Mouse (Mus musculus) kidney, adult 2 months (tissue): ENCODE results near the gene Amer3. TPM values are rescaled to one million over a fixed set of nuclear protein-coding genes. Genes with fewer than 3 reads are reported as not detected.

Experiments used
- DNase-seq: peaks from one replicate; pipeline ENCODE4 v3.0.0; 2021
- H3K27ac ChIP-seq: fragments of 200-500 bp; 2 replicates; pipeline ENCODE4 v1.5.1; 2012; ENCODE audit warnings: low read depth, low read length, control low read depth, inconsistent platforms; ENCODE audit not compliant: insufficient read depth
- H3K27me3 ChIP-seq: fragments of 200-500 bp; replicated peaks from 2 replicates; pipeline ENCODE4 v1.6.1; 2012; ENCODE audit warnings: mild to moderate bottlenecking, moderate library complexity, low read length, inconsistent platforms; ENCODE audit not compliant: control insufficient read depth, insufficient read depth
- H3K36me3 ChIP-seq: fragments of 200-500 bp; 2 replicates; pipeline ENCODE4 v1.6.1; 2012; ENCODE audit warnings: mild to moderate bottlenecking, moderate library complexity, low read length, inconsistent platforms; ENCODE audit not compliant: control insufficient read depth, insufficient read depth
- H3K4me1 ChIP-seq: fragments of 200-500 bp; 2 replicates; pipeline ENCODE4 v1.6.1; 2011; ENCODE audit warnings: low read length; ENCODE audit not compliant: control insufficient read depth, insufficient read depth
- H3K4me3 ChIP-seq: fragments of 200-500 bp; 2 replicates; pipeline ENCODE4 v1.5.1; 2011; ENCODE audit warnings: mild to moderate bottlenecking, low read depth, low read length, control low read depth; ENCODE audit not compliant: insufficient read depth
- CTCF ChIP-seq: fragments of 200-500 bp; conservative IDR thresholded peaks from 2 replicates; pipeline ENCODE4 v1.5.1; 2011; ENCODE audit warnings: low read depth, mild to moderate bottlenecking, control low read depth, low read length, moderate library complexity, mixed read lengths; ENCODE audit not compliant: insufficient read depth, insufficient read length
- POLR2A ChIP-seq: fragments of 200-500 bp; IDR thresholded peaks from one replicate; pipeline ENCODE4 v1.6.1; 2011; ENCODE audit warnings: low read depth, low read length, control low read depth
- WGBS: fragments of 180-500 bp; shearing (Covaris S2); methylation state at CpG from one replicate; pipeline ENCODE4 v1.1.7; 2018; 5-methylcytosine and 5-hydroxymethylcytosine counted together
- polyA plus RNA-seq: library from polyadenylated mRNA; depleted of rRNA; stranded (reverse); fragments of >200 nt; gene quantifications from 2 replicates; pipeline ENCODE4 v1.2.3, GENCODE M21; 2012

Amer3 gene
- polyA plus RNA-seq, 1 experiment: 0.02 TPM

DNA sequence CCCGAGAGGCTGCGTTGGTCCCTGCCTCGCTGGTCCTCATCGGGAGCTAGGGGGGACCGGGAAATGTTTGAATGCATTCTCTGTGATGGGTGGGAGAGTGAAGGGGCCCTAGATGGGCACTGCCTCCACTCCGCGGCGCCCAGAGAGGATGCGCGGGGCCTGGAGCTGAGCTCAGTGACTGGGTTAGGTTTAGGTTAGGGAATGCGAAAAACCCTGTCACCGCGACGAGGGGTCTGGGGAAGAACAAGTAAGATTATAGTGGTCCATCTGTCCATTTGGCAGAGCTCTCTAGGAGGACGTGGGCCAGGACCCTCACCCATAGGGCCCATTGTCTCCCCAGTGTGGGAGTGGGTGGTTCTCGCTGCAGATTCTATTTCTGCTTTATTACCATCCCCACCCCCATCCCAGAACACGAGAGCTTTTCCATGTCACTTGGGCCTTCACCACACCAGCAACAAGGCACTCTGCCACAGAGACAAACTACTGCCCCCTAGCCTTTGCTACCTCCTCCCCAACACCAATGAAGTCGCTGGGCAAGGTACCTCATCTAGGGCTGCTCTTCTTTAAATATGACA is 412 bp downstream of the Amer3 start:
- no peak overlapping the region for H3K4me3 ChIP-seq
- TF ChIP-seq CTCF (no peak), POLR2A (no peak)
- H3K36me3 ChIP-seq: no peaks in the 10 kb centered on the region
- WGBS: 3% methylated on average over 18 of the region's 18 CpGs
- H3K4me1 ChIP-seq: no peaks in the 10 kb centered on the region
- DNase-seq: no peak
- H3K27ac ChIP-seq: no peak overlapping the region
- H3K27me3 ChIP-seq: no peaks in the 10 kb centered on the region; the same call in 1 of the 2 replicates

DNA sequence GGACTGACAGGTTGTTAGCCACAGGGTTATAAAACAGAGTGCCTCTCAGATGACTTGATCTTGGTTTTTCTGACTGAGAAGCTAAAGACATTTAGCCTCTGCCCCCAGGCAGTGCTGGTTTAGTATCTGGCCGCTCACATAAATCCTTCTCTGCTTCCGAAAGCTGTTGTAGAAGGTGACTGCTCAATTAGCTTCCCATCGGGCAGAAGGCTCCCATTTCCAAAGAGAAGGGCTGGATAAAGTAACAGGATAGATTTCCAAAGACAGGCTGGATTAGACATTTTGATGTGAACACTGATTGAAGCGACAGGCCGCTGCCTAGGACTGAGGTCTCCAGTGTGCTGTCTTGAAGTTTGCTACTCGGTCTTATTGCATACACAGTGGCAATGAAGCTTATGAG is 2.8 kb downstream of the Amer3 start:
- no peaks in the 10 kb centered on the region; the same call in 1 of the 2 replicates for H3K27me3 ChIP-seq
- H3K4me3 ChIP-seq: no peak overlapping the region
- no peaks in the 10 kb centered on the region for H3K36me3 ChIP-seq
- 25% methylated on average over 6 of the region's 6 CpGs for WGBS
- DNase-seq: no peak
- no peak overlapping the region for H3K27ac ChIP-seq
- TF ChIP-seq CTCF (no peak), POLR2A (no peak)
- H3K4me1 ChIP-seq: no peaks in the 10 kb centered on the region

DNA sequence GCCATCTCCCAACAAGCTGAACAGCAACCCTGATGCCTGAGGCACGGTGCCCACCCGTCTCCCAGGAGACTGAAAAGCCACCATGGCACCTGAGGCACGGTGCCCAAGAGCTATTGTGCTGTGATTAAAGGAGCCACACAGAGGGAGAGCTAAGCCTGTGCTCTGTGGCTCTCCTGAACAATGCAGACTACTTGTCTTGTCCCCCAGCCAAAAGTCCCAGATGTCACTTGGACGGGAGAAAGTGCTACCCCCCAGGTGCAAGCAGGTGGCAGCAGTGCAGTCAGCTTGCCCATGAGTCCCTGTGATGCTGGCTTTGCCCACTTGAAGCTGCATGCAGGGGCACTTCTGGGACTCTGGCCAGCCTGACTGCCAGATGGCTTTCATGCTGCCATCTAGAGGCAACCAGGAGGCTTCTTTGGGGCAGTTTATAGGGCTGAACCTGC is 4.4 kb downstream of the Amer3 start:
- no peak overlapping the region for H3K4me3 ChIP-seq
- no peak for DNase-seq
- no peaks in the 10 kb centered on the region for H3K4me1 ChIP-seq
- WGBS: 29% methylated on average over 4 of the region's 4 CpGs
- no peaks in the 10 kb centered on the region; the same call in 1 of the 2 replicates for H3K27me3 ChIP-seq
- no peaks in the 10 kb centered on the region for H3K36me3 ChIP-seq
- H3K27ac ChIP-seq: no peak overlapping the region
- TF ChIP-seq CTCF: no peak
- no peak for TF ChIP-seq POLR2A

DNA sequence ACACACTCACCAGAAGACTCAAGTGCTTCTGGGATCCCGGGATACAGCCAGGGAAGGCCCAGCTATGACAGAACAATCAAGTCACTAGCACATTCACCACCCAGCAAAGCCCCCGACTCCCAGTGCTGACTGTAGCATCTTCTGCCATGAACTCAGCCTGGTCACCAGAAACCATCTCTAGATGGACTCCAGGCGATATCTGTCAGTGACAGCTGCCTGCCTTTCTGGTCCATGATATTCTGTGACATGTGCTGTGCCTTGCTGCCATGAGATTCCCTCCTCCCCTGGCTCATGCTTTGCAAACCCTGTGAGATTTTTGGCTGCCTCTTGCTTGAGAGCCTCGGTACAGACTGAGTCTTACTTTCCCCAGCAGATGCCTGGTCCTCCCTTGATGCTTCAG is 5.3 kb downstream of the Amer3 start:
- Histone ChIP-seq H3K4me1 (no peaks in the 10 kb centered on the region), H3K27me3 (no peaks in the 10 kb centered on the region), H3K4me3 (no peak overlapping the region), H3K36me3 (no peaks in the 10 kb centered on the region), H3K27ac (no peak overlapping the region)
- 77% methylated on average over 4 of the region's 4 CpGs for WGBS
- no peak for DNase-seq
- TF ChIP-seq POLR2A (no peak), CTCF (no peak)

DNA sequence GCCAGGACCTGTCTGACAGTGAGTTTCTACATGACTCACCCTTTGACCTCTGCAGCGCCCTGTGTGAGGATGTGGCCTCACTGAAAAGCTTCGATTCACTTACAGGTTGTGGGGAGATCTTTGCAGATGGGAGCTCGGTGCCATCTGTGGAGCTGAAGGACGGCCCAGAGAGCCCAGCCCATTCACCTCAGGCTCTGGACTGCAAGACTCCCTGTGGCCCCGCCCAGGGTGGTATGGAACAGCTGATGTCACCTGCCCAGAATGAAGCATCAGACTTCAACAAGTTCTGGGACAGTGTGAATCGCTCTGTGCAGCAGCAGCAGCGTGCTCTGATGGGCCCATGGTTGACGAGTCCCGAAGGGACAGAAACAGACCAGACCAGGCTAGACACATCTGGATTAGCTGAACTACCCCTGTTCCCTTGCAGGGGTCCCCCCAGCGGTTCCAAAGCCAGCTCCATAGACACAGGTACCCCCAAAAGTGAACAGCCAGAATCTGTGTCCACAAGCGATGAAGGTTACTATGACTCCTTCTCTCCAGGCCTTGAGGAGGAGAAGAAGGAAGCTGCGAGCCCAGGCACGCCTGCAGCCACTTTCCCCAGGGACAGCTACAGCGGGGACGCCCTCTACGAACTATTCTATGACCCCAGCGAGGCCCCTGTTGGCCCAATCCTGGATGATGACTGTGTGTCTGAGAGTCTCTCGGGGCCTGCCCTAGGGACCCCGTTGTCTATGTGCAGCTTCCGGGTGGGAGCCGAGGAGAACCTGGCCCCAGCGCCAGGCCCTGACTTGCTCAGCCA is 8.0 kb downstream of the Amer3 start:
- 79% methylated on average over 22 of the region's 22 CpGs for WGBS
- Histone ChIP-seq H3K4me3 (no peak overlapping the region), H3K4me1 (no peaks in the 10 kb centered on the region), H3K27me3 (no peaks in the 10 kb centered on the region), H3K27ac (no peak overlapping the region), H3K36me3 (no peaks in the 10 kb centered on the region)
- TF ChIP-seq POLR2A (no peak), CTCF (no peak)
- DNase-seq: no peak

DNA sequence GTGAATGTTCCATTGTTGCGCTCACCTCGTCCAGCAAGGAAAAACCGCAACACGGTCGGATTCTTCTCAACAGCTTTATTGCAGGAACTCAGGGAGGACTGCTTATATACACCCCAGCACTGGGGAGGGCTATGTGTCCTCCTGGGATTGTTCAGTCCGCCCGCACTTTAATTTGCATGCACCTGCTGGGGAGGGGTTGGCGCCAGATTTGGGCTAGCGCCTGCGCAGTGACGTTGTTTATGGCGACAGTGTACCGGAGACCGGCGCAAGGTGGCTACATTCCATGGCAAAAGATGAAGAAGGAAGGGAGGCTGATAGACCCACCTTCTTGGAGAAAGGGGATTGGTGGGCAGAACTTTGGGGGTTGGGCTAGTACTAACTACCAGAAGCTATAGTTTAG is 20.5 kb downstream of the Amer3 start:
- no peaks in the 10 kb centered on the region for H3K36me3 ChIP-seq
- no peak overlapping the region for H3K27ac ChIP-seq
- DNase-seq: no peak
- H3K27me3 ChIP-seq: no peaks in the 10 kb centered on the region
- no peaks in the 10 kb centered on the region for H3K4me1 ChIP-seq
- no peak for TF ChIP-seq CTCF
- TF ChIP-seq POLR2A: no peak
- H3K4me3 ChIP-seq: no peak overlapping the region
- 77% methylated on average over 15 of the region's 15 CpGs for WGBS

DNA sequence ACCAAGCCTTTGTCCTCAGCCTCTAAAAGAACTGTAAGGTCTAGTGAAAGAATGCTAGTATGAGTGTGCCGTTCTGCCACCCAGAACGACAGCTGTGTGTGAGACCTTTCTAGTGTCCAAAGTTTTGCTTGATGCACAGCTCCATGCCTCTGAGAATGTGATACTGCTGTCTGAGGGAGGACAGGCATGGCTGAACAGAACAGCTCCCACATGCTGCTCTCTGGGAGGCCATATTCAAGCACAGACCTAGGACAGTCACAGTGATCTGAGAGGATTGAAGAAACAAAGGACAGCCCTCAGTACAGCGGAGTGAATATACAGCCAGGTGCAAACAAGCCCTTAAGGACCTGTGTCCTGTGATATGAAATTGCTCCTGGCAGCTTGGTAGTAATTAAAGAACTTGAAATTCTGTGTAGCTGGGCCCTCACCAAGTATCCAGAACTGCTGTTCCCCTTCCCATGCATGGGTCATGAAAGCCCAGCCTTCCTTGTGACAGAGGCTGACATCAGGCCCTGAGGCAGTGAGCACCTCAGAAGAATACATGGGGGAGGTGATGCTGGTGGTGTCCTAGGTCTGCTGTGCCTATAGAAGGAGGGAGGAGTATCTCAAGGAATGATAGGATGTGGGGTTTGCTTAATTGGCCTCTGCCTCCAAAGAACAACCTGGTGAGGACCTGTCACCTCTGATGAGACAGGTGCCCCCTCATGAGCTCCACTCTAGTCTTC is 22.0 kb downstream of the Amer3 start:
- Histone ChIP-seq H3K4me1 (no peaks in the 10 kb centered on the region), H3K27ac (no peak overlapping the region), H3K27me3 (no peaks in the 10 kb centered on the region), H3K4me3 (no peak overlapping the region), H3K36me3 (no peaks in the 10 kb centered on the region)
- no peak for DNase-seq
- WGBS: 36% methylated on average over 3 of the region's 3 CpGs
- no peak for TF ChIP-seq CTCF
- no peak for TF ChIP-seq POLR2A
